Mouse (Mus musculus) C2C12 (cell line): ENCODE data around the gene Hipk3. TPM values are rescaled to one million over a fixed set of nuclear protein-coding genes. Genes with fewer than 3 reads are reported as not detected.

Experiments
- H3K27me3 ChIP-seq: one replicate; pipeline ENCODE4 v1.6.1; 2011; ENCODE audit not compliant: control insufficient read depth, insufficient read depth, insufficient read length
- H3K36me3 ChIP-seq: one replicate; pipeline ENCODE4 v1.6.1; 2011; ENCODE audit not compliant: control insufficient read depth, insufficient read depth
- H3K4me3 ChIP-seq: one replicate; pipeline ENCODE4 v1.5.1; 2011; ENCODE audit warnings: mild to moderate bottlenecking, control low read depth; ENCODE audit not compliant: poor library complexity, insufficient read depth, severe bottlenecking
- H3K79me2 ChIP-seq: one replicate; pipeline ENCODE4 v1.6.1; 2011; ENCODE audit not compliant: control insufficient read depth, insufficient read depth
- H3K79me3 ChIP-seq: one replicate; pipeline ENCODE4 v1.6.1; 2011; ENCODE audit warnings: low read depth, control low read depth
- H3ac ChIP-seq: one replicate; pipeline ENCODE3; 2011; ENCODE audit warnings: low read depth; ENCODE audit not compliant: control insufficient read depth, insufficient read length
- CEBPB ChIP-seq: IDR thresholded peaks from one replicate; pipeline ENCODE4 v1.6.1; 2011; ENCODE audit warnings: low read depth, mild to moderate bottlenecking, control low read depth, moderate library complexity
- CTCF ChIP-seq: IDR thresholded peaks from one replicate; pipeline ENCODE4 v1.5.1; 2011; ENCODE audit not compliant: control insufficient read depth, insufficient read depth, insufficient read length
- FOSL1 ChIP-seq: IDR thresholded peaks from one replicate; pipeline ENCODE4 v1.8.0; 2011; ENCODE audit warnings: mild to moderate bottlenecking, low read length; ENCODE audit not compliant: poor library complexity, insufficient read depth, severe bottlenecking
- MAX ChIP-seq: IDR thresholded peaks from one replicate; pipeline ENCODE4 v1.6.1; 2011; ENCODE audit warnings: mild to moderate bottlenecking, control low read depth
- MYOD1 ChIP-seq: IDR thresholded peaks from one replicate; pipeline ENCODE4 v1.6.1; 2011; ENCODE audit warnings: low read depth; ENCODE audit not compliant: control insufficient read depth, insufficient read length
- MYOG ChIP-seq: IDR thresholded peaks from one replicate; pipeline ENCODE4 v1.6.1; 2011; ENCODE audit not compliant: control insufficient read depth, insufficient read length; ENCODE audit errors: extremely low read depth
- USF1 ChIP-seq: IDR thresholded peaks from one replicate; pipeline ENCODE4 v1.6.1; 2011; ENCODE audit warnings: low read depth, mild to moderate bottlenecking, control low read depth, moderate library complexity
- polyA plus RNA-seq: library from polyadenylated mRNA; unstranded; fragments of >200 nt; fragmentation: generic; extraction: Trizol; gene quantifications from one replicate; pipeline ENCODE4 v1.2.1, GENCODE M21; 2012; ENCODE audit warnings: missing spikeins

Hipk3 gene
- polyA plus RNA-seq, 1 experiment, result 8.8 TPM

DNA sequence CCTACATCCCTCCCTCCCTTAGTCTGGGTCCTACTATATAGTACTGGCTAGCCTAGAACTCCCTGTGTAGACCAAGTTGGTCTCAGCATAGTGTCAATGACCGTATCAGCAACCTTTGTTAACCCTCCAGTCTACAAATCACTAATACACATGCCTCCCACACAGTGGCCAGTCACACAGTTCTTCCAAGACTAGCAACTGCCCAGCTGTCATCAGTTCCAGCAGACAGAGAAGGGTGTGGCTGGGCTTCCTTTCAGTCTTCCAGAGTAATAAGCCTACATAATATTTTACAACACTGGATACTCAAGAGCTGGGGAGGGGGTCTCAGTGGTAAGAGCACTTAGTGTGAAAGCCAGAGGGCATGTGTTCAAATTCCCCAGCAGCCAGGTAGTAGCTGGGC is 74.2 kb downstream of the Hipk3 start:
- H3K79me3 ChIP-seq, result no peaks in the 10 kb centered on the region
- no peak overlapping the region for H3ac ChIP-seq
- H3K79me2 ChIP-seq, result no peaks in the 10 kb centered on the region
- no peaks in the 10 kb centered on the region for H3K36me3 ChIP-seq
- H3K4me3 ChIP-seq, result no peak overlapping the region
- no peaks in the 10 kb centered on the region for H3K27me3 ChIP-seq
- no peak for TF ChIP-seq MYOD1
- no peak for TF ChIP-seq CTCF
- no peak for TF ChIP-seq MYOG
- no peak for TF ChIP-seq FOSL1
- TF ChIP-seq USF1, result no peak
- TF ChIP-seq CEBPB, result no peak
- TF ChIP-seq MAX, result no peak

GRCm38 (mm10) chr2:104419411-104419810 is 74.8 kb downstream of the Hipk3 start:
- H3ac ChIP-seq, result no peak overlapping the region
- H3K79me3 ChIP-seq, result no peaks in the 10 kb centered on the region
- TF ChIP-seq CEBPB (no peak), MYOG (no peak), MYOD1 (peak; percentile 69)
- H3K79me2 ChIP-seq, result no peaks in the 10 kb centered on the region
- no peaks in the 10 kb centered on the region for H3K27me3 ChIP-seq
- H3K4me3 ChIP-seq, result no peak overlapping the region
- H3K36me3 ChIP-seq, result no peaks in the 10 kb centered on the region

GRCm38 (mm10) chr2:104413011-104413410 is 81.2 kb downstream of the Hipk3 start:
- H3K79me3 ChIP-seq, result no peaks in the 10 kb centered on the region
- peaks cover 24% of the 10 kb centered on the region for H3K27me3 ChIP-seq
- no peak overlapping the region for H3K4me3 ChIP-seq
- no peak for TF ChIP-seq MYOD1
- TF ChIP-seq CTCF, result no peak
- no peak for TF ChIP-seq MAX
- TF ChIP-seq USF1, result no peak
- no peak for TF ChIP-seq CEBPB
- no peak for TF ChIP-seq FOSL1
- TF ChIP-seq MYOG, result no peak
- H3ac ChIP-seq, result no peak overlapping the region
- H3K79me2 ChIP-seq, result no peaks in the 10 kb centered on the region
- H3K36me3 ChIP-seq, result no peaks in the 10 kb centered on the region

GRCm38 (mm10) chr2:104412496-104412895 is 81.8 kb downstream of the Hipk3 start:
- H3K79me3 ChIP-seq, result no peaks in the 10 kb centered on the region
- H3K36me3 ChIP-seq, result no peaks in the 10 kb centered on the region
- TF ChIP-seq MAX (no peak), CEBPB (no peak), MYOD1 (no peak), CTCF (no peak), MYOG (no peak), USF1 (no peak), FOSL1 (no peak)
- H3K4me3 ChIP-seq, result no peak overlapping the region
- H3ac ChIP-seq, result no peak overlapping the region
- no peaks in the 10 kb centered on the region for H3K79me2 ChIP-seq
- peaks cover 24% of the 10 kb centered on the region for H3K27me3 ChIP-seq

- H3K79me3 ChIP-seq, result no peaks in the 10 kb centered on the region
- no peaks in the 10 kb centered on the region for H3K79me2 ChIP-seq
- TF ChIP-seq USF1 (no peak), CTCF (no peak), MAX (no peak), MYOD1 (no peak), MYOG (no peak), FOSL1 (no peak), CEBPB (no peak)
- no peak overlapping the region for H3K4me3 ChIP-seq
- H3K27me3 ChIP-seq, result peaks cover 24% of the 10 kb centered on the region
- H3ac ChIP-seq, result no peak overlapping the region
- no peaks in the 10 kb centered on the region for H3K36me3 ChIP-seq
These were observed 82.4 kb downstream of the Hipk3 start for GRCm38 (mm10) chr2:104411806-104412205.

- no peaks in the 10 kb centered on the region for H3K79me2 ChIP-seq
- H3ac ChIP-seq, result no peak within 1 kb of the TSS
- no peak within 1 kb of the TSS for H3K4me3 ChIP-seq
- no peaks in the 10 kb centered on the region for H3K36me3 ChIP-seq
- H3K79me3 ChIP-seq, result no peaks in the 10 kb centered on the region
- TF ChIP-seq MYOG, result no peak
- no peak for TF ChIP-seq USF1
- no peak for TF ChIP-seq FOSL1
- no peak for TF ChIP-seq MAX
- no peak for TF ChIP-seq CEBPB
- no peak for TF ChIP-seq CTCF
- TF ChIP-seq MYOD1, result no peak
- H3K27me3 ChIP-seq, result peaks cover 24% of the 10 kb centered on the region
These were observed 83.2 kb downstream of the Hipk3 start, which contains the start of gene D430041D05Rik for GRCm38 (mm10) chr2:104410963-104411545. D430041D05Rik (minus strand) TSS chr2:104411013.
